Mouse (Mus musculus): ENCODE measurements around the gene Bik.

GRCm38 (mm10) chr15:83566006-83566405 is 39.3 kb downstream of the Bik start:
- TF ChIP-seq POLR2A (IDR thresholded peaks at IDR 0.05; ENCODE audit: borderline replicate concordance, extremely low read depth, low read depth, low read length) (0 out of 2 replicates have a peak, but pooled peaks have one; percentile 4), CTCF (IDR thresholded peaks at IDR 0.05; ENCODE audit: insufficient read depth, low read length) (no peak)

Data from lung, adult 2 months (tissue).